Mouse (Mus musculus) 3134 (cell line): ENCODE data around the gene Klf3.
A peak's percentile ranks its signal among the peaks of the same experiment; 100 is the strongest.

Experiments
- DNase-seq: peaks from one replicate; pipeline ENCODE4 v3.0.0-alpha.2; 2011; ENCODE audit warnings: low spot score; ENCODE audit not compliant: insufficient read length; ENCODE audit errors: extremely low read depth

Klf3 gene

DNA sequence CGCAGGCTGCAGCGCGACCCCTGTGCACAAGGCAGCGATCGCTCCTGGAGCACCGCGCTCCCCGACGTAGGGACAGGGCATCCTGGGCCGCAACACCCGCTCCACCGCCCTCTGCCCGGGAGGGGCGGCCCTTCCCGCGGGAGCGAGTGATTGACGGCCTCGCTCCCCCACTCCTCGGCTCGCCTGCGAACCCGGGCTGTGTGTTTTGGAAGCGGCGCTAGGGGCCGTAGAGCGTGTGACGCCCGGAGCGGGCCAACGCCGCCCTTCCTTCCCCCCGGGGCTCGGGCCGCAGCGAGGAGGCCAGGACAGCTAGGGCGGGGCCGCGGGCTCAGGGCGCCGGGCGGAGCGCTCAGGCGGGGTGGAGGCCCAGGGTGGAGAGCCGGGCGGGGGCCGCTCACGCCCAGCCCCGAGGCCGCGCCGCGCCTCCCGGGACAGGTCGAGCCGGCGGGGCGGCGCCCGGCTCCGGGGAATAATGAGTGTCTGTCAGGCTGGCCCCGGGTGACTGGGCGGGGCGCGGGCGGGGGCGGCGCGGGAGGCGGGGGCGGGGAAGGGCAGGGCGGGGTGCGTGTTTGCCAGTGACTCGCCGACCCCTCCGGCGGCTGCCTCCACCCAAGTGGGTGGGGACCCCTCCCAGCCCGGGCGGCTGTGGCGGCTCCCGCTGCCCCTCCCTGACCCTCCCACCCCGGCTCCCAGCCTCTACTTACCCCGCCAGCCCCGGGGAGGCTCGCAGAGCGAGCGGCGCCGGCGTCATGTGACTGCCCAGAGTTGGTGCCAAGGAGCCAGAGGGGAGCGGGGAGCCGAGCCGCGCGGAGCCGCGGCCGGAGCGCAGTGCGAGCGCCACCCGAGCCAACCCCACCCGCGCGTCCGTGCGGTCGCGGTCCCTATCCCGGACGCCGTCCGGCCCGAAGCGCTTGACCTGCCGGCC is at the start of gene Klf3:
Klf3 (plus strand) TSS at position 594 of the 925 bp plus-strand sequence.
- peak; percentile 95 for DNase-seq

DNA sequence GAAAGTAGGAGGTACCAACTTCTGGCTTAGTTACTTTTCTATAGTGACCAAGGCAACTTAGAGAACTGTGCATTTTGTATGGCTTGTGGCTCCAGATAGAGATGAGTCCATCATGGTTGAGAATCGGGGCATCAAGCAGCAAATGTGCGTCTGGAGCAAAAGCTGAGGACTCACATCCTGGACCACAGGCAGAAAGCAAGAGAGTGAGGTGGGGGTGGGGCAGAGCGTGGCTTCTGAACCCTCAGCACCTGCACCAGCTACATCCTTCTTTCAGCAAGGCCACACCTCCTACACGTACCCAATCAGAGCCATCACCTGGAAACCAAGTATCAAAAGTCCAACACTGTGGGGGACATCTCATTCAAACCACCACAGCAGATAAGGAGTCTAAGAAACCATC is 40.9 kb upstream of the Klf3 start:
- DNase-seq: no peak

- no peak for DNase-seq
Observed at GRCm38 (mm10) chr5:64764452-64764851, 38.7 kb upstream of the Klf3 start.

DNA sequence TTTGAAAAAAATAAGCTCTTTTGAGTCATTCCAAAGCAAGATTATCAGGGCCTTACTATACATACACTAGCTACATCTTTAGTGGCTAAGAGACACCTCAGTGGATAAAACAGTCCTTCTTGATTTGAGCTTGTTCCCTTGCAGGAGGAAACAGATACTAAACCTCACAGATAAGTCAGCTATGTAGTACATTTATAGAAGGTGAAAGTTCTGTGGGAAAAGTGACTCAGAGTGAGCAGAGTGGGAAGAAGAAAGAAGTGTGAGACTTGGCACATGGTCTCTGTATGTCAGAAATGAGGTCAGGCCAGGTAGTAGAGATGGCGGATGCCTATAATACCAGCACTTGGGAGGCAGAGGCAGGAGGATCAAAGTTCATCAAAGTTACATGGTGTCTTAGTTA is 37.4 kb upstream of the Klf3 start:
- DNase-seq: no peak

DNA sequence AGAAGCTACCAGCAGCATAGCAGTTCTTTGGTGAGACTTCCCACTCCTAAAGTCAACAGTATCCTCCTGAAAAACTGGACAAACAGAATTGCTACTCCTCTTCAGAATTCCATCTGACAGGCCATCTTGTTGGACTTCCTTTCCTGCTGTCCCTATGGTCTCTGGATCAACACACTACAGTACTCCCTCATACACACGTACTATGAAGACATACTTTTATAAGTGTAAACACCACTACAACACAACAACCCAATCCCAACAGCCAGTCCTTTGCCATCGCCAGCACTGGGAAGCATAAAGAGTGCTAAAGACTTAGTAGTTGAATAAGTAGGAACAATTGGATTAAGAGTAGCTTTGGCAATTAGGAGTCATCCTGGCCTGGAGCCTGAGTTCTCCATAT is 36.6 kb upstream of the Klf3 start:
- DNase-seq: no peak

DNA sequence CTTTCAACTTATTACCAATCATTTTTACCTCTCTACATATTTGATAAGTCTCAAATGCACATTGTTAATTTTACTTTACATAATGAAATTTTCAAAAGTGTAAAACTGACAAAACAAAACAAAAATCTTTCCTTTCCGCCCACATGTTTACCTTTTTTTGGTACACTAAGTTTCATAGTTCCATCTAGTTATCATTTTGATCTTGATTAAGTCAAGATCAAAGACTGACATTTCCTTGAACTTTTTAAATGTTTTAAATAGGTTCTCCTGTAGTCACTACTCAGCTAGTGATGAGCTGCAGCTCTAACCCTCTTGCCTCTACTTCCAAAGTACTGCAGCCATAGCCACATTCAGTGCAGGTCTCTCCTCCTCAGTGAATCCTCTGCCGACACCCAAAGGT is 31.6 kb upstream of the Klf3 start:
- no peak for DNase-seq

GRCm38 (mm10) chr5:64778211-64778610 is 25.0 kb upstream of the Klf3 start:
- no peak for DNase-seq

- DNase-seq: no peak
Observed at GRCm38 (mm10) chr5:64779285-64779684, 23.9 kb upstream of the Klf3 start.

DNA sequence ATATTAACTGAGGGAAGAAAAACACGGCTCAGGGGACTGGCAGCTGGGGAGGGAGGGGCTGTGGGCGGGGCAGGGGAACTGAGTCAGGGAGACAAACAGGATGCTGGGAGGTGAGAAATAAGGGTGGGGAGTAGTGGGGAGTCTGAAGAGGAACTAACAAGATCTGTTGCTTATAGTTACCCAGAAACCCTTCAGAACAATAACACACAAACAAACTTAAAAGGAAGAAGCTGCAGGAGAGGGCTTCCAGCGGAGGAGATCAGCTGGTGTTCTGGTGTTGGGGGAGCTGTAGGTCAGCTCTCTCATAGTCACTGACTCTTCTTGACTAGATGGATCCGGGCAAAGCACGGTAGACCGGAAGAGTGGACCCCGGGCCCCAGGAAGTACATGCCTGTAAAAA is 22.4 kb upstream of the Klf3 start:
- DNase-seq: no peak

DNA sequence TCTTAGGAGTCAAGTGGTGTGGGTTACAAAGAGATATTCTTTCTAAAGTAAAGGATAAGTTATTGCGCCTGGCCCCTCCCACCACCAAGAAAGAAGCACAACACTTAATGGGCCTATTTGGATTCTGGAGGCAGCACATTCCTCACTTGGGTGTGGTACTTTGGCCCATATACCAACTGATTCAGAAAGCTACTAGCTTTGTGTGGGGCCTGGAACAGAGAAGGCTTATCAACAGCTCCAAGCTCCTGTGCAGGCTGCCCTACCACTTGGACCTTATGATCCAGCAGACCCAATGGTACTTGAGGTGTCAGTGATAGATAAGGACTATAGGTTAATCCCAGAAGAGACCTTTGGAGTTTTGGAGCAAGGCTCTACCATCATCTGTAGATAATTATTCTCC is 15.0 kb upstream of the Klf3 start:
- DNase-seq: no peak

DNA sequence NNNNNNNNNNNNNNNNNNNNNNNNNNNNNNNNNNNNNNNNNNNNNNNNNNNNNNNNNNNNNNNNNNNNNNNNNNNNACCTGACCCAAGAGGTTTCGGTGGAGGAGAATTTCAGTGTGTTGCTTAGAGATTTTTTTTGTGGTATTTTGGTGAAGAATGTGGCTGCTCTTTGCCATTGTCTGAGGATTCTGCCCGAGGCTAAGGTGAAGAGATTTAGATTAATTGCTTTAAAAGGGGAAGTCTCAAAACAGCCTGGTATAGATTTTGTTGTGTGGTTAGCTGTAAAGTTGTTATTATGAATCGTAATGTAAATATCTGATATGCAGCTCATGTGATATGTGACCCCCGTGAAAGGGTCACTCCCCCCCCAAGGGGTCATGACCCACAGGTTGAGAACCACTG is 5.0 kb upstream of the Klf3 start:
- DNase-seq: no peak

- DNase-seq: no peak
Observed at GRCm38 (mm10) chr5:64801545-64801944, 1.6 kb upstream of the Klf3 start.

DNA sequence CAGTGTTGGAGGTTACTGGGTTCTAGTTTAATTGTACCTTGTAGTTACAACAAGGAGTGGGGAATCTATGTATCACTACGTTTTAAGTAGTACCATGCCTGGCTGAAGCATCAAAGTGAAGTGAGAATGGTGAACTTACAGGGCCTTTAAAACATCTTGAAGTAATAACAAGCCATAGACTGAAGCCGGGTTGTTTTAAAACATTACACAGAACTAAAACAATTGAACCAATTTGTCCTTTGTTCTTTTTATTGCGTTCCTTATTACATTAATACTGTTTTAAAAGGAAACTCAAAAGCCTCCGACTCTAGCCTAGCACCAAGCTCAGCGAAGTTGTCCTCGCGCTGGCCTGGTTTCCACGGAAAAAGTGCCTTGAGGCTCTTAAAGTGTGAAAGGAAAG is 1.0 kb upstream of the Klf3 start:
- DNase-seq: no peak

DNA sequence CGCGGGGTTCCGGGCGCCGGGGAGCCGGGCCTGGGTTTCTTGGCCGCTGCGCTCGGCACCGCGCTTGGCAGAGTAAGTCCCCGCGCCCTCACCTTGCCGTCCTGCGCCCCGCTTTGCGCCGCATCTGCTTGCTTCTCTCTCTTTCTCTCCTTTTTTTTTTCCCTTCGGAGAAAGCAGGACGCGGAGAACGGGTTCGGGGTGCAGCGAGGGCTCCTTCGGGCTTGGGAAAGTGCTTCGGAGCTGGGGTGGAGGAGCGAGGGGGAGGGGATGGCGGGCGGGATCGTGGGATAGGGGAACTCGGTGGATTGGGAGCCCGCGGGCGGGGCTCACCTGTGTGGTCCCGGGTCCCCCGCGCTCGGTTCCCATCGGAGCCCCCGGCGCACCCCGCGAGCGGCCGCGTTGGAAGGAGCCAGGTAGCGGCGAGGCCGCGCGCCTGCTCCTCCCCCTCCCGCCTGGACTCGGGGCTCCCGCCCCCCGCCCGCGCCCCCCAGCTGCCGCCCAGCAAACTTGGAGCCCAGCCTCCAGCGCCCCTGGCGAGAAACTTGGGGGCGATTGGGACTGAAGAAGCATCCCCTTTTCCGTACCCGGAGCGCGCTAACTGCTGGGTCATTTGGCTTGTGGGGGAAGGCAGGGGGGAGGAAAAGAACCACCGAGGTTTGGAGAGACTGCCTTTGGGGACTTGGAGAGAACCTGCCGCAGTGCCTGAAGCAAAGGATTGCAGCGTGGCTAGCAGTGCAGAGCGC is 703 bp downstream of the Klf3 start:
- peak; percentile 53 for DNase-seq

GRCm38 (mm10) chr5:64805131-64805872 is 2.1 kb downstream of the Klf3 start:
- DNase-seq: no peak

DNA sequence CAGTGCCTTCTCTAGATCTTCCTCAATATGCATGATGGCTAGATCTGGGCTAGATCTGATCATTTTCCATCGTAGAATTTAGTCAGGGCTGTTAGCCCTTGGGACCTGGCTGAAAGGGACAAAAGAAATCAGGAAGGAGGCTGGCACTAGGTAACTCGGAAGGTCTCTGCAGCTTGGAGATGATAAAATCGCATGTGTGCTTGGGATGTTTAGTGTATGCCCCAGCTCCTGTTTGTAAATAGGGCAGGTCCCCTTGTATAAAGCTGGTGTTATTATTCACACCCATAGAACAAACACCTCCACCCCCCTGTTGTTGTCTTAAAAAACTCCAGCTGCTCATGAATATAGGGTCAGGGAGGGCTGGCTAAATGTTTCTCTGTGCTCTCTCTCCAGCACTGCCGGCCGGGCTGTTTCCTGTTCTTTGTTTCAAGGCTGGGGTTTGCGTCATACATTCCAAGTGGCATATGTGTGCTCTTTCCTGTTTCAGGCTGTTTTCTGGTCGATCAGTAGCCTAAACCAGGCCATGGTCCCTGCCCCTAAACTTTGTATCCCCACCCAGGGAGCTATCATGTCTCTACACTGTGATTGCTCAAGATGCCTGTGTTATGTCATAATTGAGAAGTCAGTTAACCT is 2.8 kb downstream of the Klf3 start:
- peak; percentile 48 for DNase-seq

DNA sequence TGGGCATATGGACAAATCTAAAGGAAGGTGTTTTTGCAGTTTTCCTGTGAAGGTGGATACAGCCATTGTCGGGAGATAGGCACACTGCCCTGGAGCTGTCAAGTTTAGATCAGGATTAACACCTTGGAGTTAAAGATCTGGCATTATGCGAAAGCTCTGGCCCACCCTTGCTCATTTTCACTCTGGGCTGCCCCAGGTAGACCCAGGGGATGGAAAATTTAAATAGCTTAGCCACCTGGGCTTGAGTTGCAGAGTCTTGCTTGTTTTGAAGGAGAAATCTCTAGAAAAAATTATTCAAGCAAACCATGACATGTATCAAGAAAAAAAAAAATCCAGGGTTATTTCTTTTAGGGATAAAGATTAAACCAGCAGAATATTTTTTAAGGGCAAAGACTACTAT is 3.4 kb downstream of the Klf3 start:
- no peak for DNase-seq

- DNase-seq: no peak
Observed at GRCm38 (mm10) chr5:64807159-64807558, 4.0 kb downstream of the Klf3 start.

GRCm38 (mm10) chr5:64807603-64808002 is 4.4 kb downstream of the Klf3 start:
- DNase-seq: no peak

DNA sequence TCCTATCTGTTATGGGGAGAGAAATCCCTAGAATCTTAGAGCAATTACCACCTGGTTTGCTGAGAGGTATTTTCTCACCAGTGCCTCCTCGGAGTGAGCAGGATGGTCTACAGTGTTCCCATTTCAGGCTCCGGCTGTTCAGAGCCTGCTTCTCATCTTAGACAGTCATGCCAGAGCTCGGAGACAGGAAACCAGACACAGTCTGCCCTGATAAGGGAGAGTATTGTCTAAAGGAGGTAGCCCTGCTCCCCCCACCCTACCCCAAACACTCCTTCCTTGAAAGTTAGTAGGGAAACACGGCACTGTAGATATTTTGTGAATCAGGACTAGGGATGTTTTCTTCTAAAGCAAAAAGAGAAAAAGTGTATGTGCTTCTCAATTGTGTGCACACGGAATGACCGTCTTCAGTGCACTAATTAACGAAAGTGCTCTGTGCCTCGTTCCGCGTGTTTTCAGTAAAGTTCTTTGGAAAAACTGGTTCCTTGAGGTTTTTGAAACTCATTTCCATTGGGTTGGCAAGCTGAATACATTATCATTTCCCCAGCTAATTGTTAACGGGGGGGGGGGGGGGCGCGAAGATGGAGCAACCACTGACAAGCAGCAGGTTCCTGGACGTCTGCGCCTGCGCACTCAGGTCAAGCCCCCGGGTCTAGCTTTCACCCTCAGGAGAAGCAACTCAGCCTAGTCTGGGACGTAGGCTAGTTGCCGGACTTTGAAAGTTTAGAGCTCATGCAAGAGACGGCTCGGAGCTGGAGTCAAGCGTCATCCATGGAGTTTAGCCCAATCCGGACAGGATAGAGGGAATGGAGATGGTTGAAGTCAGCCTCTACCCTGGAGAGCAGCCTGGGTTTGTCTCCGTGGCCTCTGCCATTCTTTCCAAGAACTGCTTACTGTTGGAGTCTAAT is 5.2 kb downstream of the Klf3 start:
- no peak for DNase-seq
